Mouse (Mus musculus) stomach, postnatal 0 days (tissue): Measurements from ENCODE around the gene Enah. TPM values are rescaled to one million over a fixed set of nuclear protein-coding genes. Genes with fewer than 3 reads are reported as not detected.

Experiments used
- ATAC-seq: fragments of 200-750 bp; cut with Nextera tagmentation; 2 replicates; pipeline ENCODE4 v1.8.0; 2017; ENCODE audit not compliant: low FRiP score, low TSS enrichment
- DNase-seq: peaks from one replicate; pipeline ENCODE4 v3.0.0-alpha.2; 2016; ENCODE audit warnings: low spot score
- H3K27ac ChIP-seq: fragments of 300-500 bp; sonication (generic); replicated peaks from 2 replicates; pipeline ENCODE4 v1.5.1; 2014; ENCODE audit warnings: mild to moderate bottlenecking, control low read depth
- H3K27me3 ChIP-seq: fragments of 300-500 bp; sonication (generic); 2 replicates; pipeline ENCODE4 v1.6.1; 2014; ENCODE audit warnings: low read length; ENCODE audit not compliant: control insufficient read depth, insufficient read depth
- H3K36me3 ChIP-seq: fragments of 300-500 bp; sonication (generic); 2 replicates; pipeline ENCODE4 v1.6.1; 2014; ENCODE audit warnings: low read length, mixed read lengths; ENCODE audit not compliant: control insufficient read depth, insufficient read depth
- H3K4me1 ChIP-seq: fragments of 300-500 bp; sonication (generic); replicated peaks from 2 replicates; pipeline ENCODE4 v1.6.1; 2014; ENCODE audit warnings: antibody characterized with exemption; ENCODE audit not compliant: control insufficient read depth, insufficient read depth
- H3K4me2 ChIP-seq: fragments of 300-500 bp; sonication (generic); replicated peaks from 2 replicates; pipeline ENCODE4 v1.6.1; 2014; ENCODE audit warnings: low read depth, mild to moderate bottlenecking, control low read depth, moderate library complexity
- H3K4me3 ChIP-seq: fragments of 300-500 bp; sonication (generic); 2 replicates; pipeline ENCODE4 v1.5.1; 2014; ENCODE audit warnings: low read depth, low read length, control low read depth
- H3K9ac ChIP-seq: fragments of 300-500 bp; sonication (generic); 2 replicates; pipeline ENCODE4 v1.6.1; 2014; ENCODE audit warnings: mild to moderate bottlenecking, low read length, control low read depth, mixed read lengths
- H3K9me3 ChIP-seq: fragments of 300-500 bp; sonication (generic); 2 replicates; pipeline ENCODE4 v1.6.1; 2016; ENCODE audit warnings: low read length; ENCODE audit not compliant: control insufficient read depth
- CTCF ChIP-seq: IDR thresholded peaks from 2 replicates; pipeline ENCODE4 v1.5.1; 2016; ENCODE audit warnings: antibody characterized with exemption, low read depth, mild to moderate bottlenecking, moderate library complexity
- EP300 ChIP-seq: optimal IDR thresholded peaks from 2 replicates; pipeline ENCODE3; 2016; ENCODE audit warnings: antibody characterized with exemption
- WGBS: fragments of 180-500 bp; shearing (Covaris S2); extraction: QIAGEN DNeasy Blood & Tissue Kit; methylation state at CpG from one replicate; pipeline ENCODE4 v1.1.7; 2014; 5-methylcytosine and 5-hydroxymethylcytosine counted together
- polyA plus RNA-seq: library from polyadenylated mRNA; unstranded; fragments of >200 nt; fragmentation: Nextera tagmentation; extraction: Ambion mirVana; gene quantifications from 2 replicates; pipeline ENCODE4 v1.2.1, GENCODE M21; 2015

The Enah gene
- polyA plus RNA-seq, 1 experiment from 2014 or later = 8.4 TPM

- Histone ChIP-seq H3K4me2 (no peak overlapping the region), H3K9me3 (no peaks in the 10 kb centered on the region), H3K27me3 (no peaks in the 10 kb centered on the region), H3K36me3 (no peaks in the 10 kb centered on the region), H3K4me3 (no peak overlapping the region), H3K4me1 (no peaks in the 10 kb centered on the region), H3K27ac (no peak overlapping the region), H3K9ac (no peak overlapping the region)
- ATAC-seq (no peak), DNase-seq (no peak)
- TF ChIP-seq CTCF (no peak), EP300 (no peak)
- WGBS = 52% methylated on average over 1 of the region's 1 CpGs
These were observed 54.5 kb downstream of the Enah start for GRCm38 (mm10) chr1:181965277-181965676.

GRCm38 (mm10) chr1:181963827-181964226 is 56.0 kb downstream of the Enah start:
- Histone ChIP-seq H3K9ac (no peak overlapping the region), H3K36me3 (no peaks in the 10 kb centered on the region), H3K27ac (no peak overlapping the region), H3K4me3 (no peak overlapping the region), H3K27me3 (no peaks in the 10 kb centered on the region), H3K4me1 (no peaks in the 10 kb centered on the region), H3K4me2 (no peak overlapping the region), H3K9me3 (no peaks in the 10 kb centered on the region)
- no peak for DNase-seq
- ATAC-seq = no peak
- TF ChIP-seq EP300 (no peak), CTCF (no peak)
- WGBS = 78% methylated on average over 3 of the region's 3 CpGs

GRCm38 (mm10) chr1:181963351-181963750 is 56.4 kb downstream of the Enah start:
- DNase-seq (no peak), ATAC-seq (no peak)
- Histone ChIP-seq H3K36me3 (no peaks in the 10 kb centered on the region), H3K27ac (no peak overlapping the region), H3K27me3 (no peaks in the 10 kb centered on the region), H3K4me1 (no peaks in the 10 kb centered on the region), H3K9me3 (no peaks in the 10 kb centered on the region), H3K4me3 (no peak overlapping the region), H3K9ac (no peak overlapping the region), H3K4me2 (no peak overlapping the region)
- no peak for TF ChIP-seq EP300
- TF ChIP-seq CTCF = no peak
- WGBS = 50% methylated on average over 4 of the region's 4 CpGs

GRCm38 (mm10) chr1:181960383-181960782 is 59.4 kb downstream of the Enah start:
- H3K4me1 ChIP-seq = no peaks in the 10 kb centered on the region
- ATAC-seq = no peak

GRCm38 (mm10) chr1:181958392-181958791 is 61.4 kb downstream of the Enah start:
- no peak for TF ChIP-seq CTCF
- TF ChIP-seq EP300 = no peak
- Histone ChIP-seq H3K27ac (no peak overlapping the region), H3K4me3 (no peak overlapping the region), H3K27me3 (no peaks in the 10 kb centered on the region), H3K4me2 (no peak overlapping the region), H3K36me3 (no peaks in the 10 kb centered on the region; the same call in 1 of the 2 replicates), H3K9ac (no peak overlapping the region), H3K9me3 (no peaks in the 10 kb centered on the region), H3K4me1 (no peaks in the 10 kb centered on the region)
- no peak for DNase-seq
- ATAC-seq = no peak
- 74% methylated on average over 1 of the region's 1 CpGs for WGBS

More at GRCm38 (mm10) chr1:181960383-181960782, 59.4 kb downstream of the Enah start:
- no peaks in the 10 kb centered on the region; the same call in 1 of the 2 replicates for H3K36me3 ChIP-seq
- 57% methylated on average over 3 of the region's 3 CpGs for WGBS
- H3K4me3 ChIP-seq = no peak overlapping the region
- no peaks in the 10 kb centered on the region for H3K27me3 ChIP-seq
- DNase-seq = no peak
- H3K9me3 ChIP-seq = no peaks in the 10 kb centered on the region
- no peak overlapping the region for H3K9ac ChIP-seq
- H3K27ac ChIP-seq = no peak overlapping the region
- no peak overlapping the region for H3K4me2 ChIP-seq
- TF ChIP-seq EP300 = no peak
- TF ChIP-seq CTCF = no peak

GRCm38 (mm10) chr1:181957736-181958135 is 62.1 kb downstream of the Enah start:
- Histone ChIP-seq H3K4me3 (no peak overlapping the region), H3K9me3 (no peaks in the 10 kb centered on the region), H3K4me2 (no peak overlapping the region), H3K9ac (no peak overlapping the region), H3K36me3 (no peaks in the 10 kb centered on the region; the same call in 1 of the 2 replicates), H3K4me1 (no peaks in the 10 kb centered on the region), H3K27me3 (no peaks in the 10 kb centered on the region), H3K27ac (no peak overlapping the region)
- TF ChIP-seq CTCF (no peak), EP300 (no peak)
- DNase-seq = no peak
- 95% methylated on average over 2 of the region's 2 CpGs for WGBS
- ATAC-seq = no peak
